Mouse (Mus musculus) activated CD4-positive, CD25-positive, alpha-beta regulatory T cell (primary cell): Measurements from ENCODE around the gene Atp6v0b. TPM values are rescaled to one million over a fixed set of nuclear protein-coding genes. Genes with fewer than 3 reads are reported as not detected.

Experiments used
- polyA plus RNA-seq, 2 experiments: library from polyadenylated mRNA; unstranded; fragments of 100-300 nt; shearing (Covaris generic); gene quantifications; one replicate each; pipeline ENCODE4 v1.2.1; 2017

The Atp6v0b gene
- polyA plus RNA-seq = 100 to 1,000 TPM; 161 to 167 TPM

DNA sequence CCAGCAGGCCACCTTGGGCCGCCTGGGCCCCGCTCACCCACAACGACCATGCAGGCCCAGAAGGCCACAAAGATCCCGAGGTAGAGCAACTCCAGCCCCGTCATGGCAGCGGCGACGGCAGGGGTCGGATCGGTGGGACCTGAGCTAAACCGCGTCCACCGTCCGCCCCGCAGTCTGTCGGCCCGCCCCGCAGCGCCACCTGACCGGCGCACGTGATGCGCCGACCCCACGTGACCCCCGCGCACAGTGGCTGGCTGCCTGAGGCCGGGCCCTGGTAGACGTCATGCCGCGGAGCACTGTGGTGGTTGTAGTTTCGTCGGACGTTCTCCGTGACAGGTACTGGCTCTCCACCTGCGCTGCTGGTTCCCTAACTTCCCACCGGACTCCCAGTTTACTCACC is at the start of gene Atp6v0b:
Atp6v0b (minus strand) TSS at position 201 of the 400 bp plus-strand sequence.

DNA sequence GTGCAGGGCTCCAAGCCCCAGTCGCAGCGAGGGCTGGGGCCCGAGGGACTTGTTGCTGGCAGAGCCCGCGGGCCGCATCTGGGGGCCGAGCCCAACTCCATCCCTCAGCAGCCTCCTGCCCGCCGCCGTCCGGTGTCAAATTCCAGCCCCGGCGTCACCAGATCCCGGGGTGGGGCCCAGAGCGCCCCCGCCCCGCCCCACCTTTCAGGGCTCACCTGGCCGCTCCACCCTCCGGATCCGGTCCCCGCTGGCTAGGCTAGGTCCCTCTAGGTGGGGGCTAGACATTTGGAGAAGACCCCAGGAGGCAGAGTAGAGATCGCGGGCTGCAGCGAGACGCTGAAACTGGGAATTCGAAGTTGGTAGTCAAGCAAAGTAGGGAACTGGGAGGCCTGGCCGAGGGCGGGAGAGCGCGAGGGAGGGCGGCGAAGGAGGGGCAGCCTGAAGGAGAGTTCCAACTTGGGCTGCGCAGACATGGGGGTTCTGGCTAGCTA is 42.3 kb upstream of the Atp6v0b start, which contains the start of gene Artn:
Artn (minus strand) TSS at position 373 of the 491 bp plus-strand sequence.

DNA sequence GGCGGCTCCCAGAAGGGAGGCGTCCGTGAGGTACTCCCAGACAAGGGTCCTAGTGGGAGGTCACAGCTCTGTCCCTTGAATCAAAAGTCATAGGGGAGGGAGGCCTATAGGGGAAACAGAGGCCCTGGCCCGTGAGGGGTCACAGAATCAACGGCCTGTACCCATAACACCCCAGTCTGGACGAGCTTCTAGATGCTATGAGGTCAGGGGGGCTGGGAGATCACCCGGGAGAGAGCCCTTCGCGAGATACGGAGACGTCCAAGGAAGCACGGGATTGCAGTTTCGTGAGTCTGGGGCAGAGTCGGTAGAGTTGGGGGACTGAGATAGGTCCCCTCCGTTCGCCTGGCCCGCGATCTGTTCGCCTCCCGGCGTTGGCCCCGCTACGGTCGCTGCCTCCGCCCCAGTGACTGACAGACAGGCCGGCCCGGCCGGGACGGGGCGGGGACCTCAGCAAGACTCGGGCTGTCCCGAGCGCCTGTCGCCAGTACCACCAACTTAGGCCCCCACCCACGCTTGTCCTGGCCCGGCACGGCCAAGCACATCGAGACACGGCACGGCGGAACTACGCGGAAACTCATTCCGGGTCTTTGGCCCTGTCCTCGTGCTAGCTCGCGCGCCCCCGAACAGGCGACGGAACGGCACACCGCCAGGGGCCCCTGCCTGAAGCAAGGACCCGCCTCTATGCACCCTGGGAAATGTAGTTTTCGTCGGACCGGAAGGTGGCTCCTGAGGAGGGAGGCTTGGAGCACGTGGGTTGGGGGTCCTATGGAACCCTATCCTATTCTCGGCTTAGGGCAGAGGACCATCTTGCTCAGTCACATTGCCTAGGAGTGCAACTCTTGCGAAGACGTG is 27.7 kb upstream of the Atp6v0b start, which contains the start of gene Ipo13:
Ipo13 (minus strand) TSS at position 409 of the 852 bp plus-strand sequence.

DNA sequence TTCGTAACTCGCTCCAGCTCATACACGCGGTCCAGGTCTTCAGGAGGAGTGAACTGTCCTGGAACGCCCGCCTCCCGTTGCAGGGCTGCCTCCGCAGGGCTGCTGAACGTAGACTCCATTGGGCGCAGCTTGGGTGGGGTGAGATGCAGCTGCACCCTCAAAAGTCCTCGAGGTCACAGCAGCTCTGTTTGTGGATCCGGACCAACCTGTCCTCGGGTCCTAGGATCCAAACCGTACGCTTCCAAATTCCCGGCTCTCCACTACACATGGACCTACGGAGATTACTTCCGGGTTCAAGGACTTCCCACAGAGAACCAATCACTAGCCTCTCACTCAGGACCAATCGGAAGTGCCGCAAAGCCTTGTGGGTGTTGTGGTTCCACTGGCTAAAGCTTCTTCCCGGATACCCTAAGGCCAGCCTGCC is 4.6 kb upstream of the Atp6v0b start, which contains the start of gene Dph2:
Dph2 (minus strand) TSS at position 295 of the 424 bp plus-strand sequence.

DNA sequence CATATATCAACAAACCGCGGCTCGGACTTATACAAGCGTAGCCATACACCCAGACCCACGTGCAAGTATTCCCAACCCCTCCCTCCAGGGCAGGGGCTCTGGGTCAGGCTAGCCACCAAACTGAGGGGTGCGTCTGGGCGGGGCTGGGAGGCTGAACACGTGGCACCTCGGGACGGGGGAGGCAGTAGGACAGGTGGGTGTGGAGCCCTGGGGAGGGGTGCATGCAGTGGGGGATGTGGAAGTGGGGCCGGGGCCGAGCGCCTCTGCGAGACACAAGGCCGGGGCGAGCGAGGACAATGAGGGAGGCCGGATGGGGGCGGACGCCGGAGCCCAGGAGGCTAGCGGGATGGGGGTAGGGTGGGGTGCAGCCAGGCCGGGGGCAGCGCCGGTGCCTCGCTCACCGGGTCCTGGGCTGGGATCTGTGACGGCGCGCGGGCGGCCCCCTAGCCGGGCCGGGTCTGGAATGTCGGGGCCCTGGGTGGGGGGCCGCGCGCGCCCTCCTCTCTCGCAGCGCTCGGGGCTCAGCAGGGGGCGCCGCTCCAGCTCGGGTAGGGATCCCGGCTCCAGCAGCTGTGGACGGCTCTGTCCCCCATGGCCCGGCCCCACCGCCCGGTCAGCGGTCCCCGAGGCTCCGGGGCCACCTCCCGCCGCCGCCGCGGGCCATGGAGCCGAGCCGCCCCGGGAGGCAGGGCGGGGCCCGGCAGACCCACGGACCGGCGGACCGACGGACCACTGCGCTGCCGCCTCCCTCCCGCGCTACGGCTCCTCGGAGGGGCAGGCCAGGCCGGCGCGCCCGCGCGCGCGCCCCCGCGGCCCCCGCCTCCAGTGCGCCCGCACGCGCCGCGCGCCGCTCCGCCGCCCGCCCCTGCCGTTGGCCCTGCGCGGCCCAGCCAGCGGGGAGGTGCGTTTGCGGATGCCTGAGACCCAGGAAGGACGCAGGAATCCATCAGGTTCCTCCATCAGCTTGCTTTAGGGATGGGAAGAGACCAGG is 4.1 kb downstream of the Atp6v0b start, which contains the start of gene B4galt2:
B4galt2 (minus strand) TSS at position 787 of the 991 bp plus-strand sequence.

DNA sequence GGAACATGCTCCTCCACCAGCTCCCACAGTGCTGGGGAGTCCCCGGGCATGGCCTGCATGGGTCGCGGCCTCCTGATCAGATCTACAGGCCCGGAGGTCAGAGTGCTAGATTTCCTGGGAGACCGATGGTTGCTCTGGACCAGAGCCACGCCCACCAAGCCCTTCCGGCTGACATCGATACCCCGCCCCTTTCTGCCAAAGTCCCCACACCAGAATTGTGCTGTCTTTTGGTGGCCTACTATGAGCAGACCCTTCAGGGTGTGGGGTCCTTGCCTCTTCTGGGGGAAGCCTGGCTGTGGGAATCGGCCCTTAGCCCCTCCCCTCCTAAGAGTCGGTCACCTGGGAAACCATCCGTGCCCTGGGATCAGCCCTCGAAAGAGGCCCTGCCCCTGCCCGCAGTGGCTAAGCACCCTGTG is 14.7 kb downstream of the Atp6v0b start, which contains the start of gene Ccdc24:
Ccdc24 (minus strand) TSS at position 87 of the 416 bp plus-strand sequence.

DNA sequence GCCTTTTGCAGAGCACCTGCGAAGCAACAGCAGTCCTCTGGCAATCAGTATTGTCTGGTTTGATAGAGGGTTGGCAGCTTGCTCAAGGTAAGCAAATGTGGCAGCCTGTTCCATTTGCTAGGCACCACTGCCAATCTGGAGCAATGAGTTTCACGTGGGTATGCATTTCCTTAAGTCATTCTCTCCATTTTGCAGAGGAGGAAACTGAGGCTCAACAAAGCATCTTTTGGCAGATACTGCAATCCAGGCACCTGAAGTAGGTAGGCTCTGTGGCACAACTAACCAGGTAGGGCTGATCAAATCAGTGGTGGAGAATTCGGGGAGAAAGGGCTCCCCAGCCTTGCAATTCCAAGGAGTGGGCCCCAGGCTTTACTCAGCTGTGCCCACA is 52.7 kb downstream of the Atp6v0b start, which contains the start of gene Slc6a9:
Slc6a9 (plus strand) TSS at position 50 of the 388 bp plus-strand sequence.

Other genes with a start within 250 kb of the Atp6v0b start
- 10 to 100 TPM; 41.9 to 48.5 TPM for gene Dmap1, start 205.1 kb downstream of the Atp6v0b start, polyA plus RNA-seq
- not detected for gene Gm12845, start 162.9 kb downstream of the Atp6v0b start, polyA plus RNA-seq
- under 1 TPM in 1 of 2 experiments, not detected in 1; 0.36 TPM for gene Klf17, start 121.7 kb downstream of the Atp6v0b start, polyA plus RNA-seq
- gene Slc6a9, start 52.8 kb downstream of the Atp6v0b start, polyA plus RNA-seq = under 1 TPM in 1 of 2 experiments, not detected in 1; 0.14 TPM
- not detected for gene Ccdc24, start 14.8 kb downstream of the Atp6v0b start, polyA plus RNA-seq
- gene B4galt2, start 3.8 kb downstream of the Atp6v0b start, polyA plus RNA-seq = not detected
- 10 to 100 TPM; 24.6 to 30.3 TPM for gene Dph2, start 4.7 kb upstream of the Atp6v0b start, polyA plus RNA-seq
- gene Ipo13, start 27.7 kb upstream of the Atp6v0b start, polyA plus RNA-seq = 10 to 100 TPM; 17.8 to 23.8 TPM
- not detected for gene Artn, start 42.4 kb upstream of the Atp6v0b start, polyA plus RNA-seq
- gene St3gal3, start 247.6 kb upstream of the Atp6v0b start, polyA plus RNA-seq = 1 to 10 TPM; 5.6 to 6.0 TPM